Mouse (Mus musculus): ENCODE measurements at regions not wholly inside any gene's neighbourhood (a gene's known extent, or its start where the extent isn't known, plus 50 kb on each side); places are given as distances from the start of the nearest gene placed in this dataset.
A peak's percentile ranks its signal among the peaks of the same experiment; 100 is the strongest.

- DNase-seq (ENCODE audit: low read depth, low spot score): no peak
Observed at GRCm38 (mm10) chr15:70982719-70983118, 2851.6 kb upstream of the Gm6569 start.

DNA sequence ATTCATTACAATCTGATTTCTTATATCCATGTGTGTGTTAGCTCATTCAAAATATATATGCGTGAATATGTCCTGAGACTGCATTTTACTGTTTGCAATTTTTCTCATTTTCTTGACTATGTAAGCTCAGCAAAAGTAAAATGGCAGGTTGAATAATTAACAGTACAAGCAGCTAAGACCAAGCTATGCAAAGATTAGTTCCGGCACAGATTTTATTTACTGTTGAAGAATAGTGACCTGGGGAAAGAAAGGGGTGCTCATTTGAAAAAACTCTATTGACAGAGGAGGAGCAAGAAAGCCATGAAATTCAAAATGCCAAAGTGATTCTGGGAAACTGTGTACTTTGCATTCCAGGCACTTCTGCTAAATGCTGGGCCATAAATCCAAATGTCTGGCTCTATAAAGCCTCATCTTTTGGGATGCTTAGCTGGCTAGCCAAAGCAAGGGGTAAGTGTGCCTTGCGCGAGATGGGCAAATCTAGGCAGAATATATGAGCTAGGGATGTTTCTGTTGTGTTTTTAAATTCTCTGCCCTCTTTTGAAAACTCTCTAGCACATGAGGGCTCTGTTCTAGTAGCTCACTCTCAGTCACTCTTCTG, 2846.3 kb upstream of the Gm6569 start:
- DNase-seq (ENCODE audit: low read depth, low spot score): no peak

GRCm38 (mm10) chr15:70993397-70993796, 2841.0 kb upstream of the Gm6569 start:
- no peak for DNase-seq (ENCODE audit: low read depth, low spot score)

DNA sequence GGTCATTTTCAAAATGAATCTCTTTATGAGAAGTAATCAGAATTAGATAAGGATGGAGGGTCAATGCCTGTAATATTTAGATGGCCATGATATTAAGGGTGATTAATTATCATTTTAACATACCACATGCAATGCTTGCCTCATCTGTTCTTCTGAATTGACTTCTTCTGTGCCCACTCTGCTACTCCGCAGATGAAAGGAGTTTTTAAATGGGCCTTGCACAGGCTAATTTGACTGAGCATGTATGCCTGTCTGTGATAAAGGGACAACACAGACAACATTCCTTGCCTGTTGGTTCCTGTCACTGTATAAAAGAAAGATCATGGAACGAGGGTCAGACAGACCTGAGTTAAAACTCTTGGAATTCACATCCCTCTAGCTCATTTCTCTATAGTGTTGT, 2824.0 kb upstream of the Gm6569 start:
- DNase-seq (ENCODE audit: low read depth, low spot score): no peak

DNA sequence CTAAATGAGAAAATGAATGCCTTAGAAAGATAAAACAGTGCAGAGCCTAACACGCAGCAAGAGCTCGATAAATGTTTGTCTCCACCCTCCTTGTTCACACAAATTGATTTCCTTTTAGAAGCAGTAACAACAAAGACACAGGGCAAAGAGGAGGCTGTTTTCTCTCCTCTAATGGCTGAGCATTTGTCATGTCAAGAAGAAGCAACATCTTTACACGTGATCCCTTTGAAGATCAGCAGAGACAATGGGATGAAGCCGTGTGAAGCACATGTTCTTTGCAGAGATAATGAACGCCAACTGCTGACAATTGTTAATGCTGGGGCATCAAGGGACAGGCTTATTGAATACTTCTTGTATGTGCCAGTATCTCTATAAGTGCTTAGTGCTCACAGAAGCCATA, 2823.6 kb upstream of the Gm6569 start:
- DNase-seq (ENCODE audit: low read depth, low spot score): no peak

DNA sequence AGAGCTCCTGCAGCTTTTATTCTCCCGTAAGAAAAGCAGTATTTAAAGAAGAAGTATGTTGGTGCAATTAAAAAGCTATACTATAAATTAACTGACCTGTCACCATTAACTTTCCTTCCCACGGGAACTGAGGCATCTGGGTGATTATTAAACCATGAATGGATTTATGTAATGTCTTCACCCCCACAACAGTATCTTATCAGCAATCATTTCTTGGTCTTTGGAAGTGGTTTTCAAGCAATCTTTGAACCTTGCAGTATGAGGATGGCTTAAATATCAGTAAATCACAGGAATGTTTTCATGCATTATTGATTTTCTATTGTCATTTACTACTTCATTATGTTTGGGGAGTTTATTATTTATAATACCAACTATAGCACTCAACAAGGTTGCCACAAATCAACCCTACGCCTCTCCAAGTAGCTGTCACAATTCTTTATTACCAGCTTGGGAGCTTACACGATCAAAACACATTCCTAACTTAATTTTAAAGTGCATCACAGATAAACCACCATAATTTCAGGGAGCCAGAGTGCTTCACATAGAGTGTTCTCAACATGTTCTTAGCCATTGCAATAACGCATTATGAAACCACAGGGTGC, 2780.0 kb upstream of the Gm6569 start:
- no peak for DNase-seq (ENCODE audit: low read depth, low spot score)

DNA sequence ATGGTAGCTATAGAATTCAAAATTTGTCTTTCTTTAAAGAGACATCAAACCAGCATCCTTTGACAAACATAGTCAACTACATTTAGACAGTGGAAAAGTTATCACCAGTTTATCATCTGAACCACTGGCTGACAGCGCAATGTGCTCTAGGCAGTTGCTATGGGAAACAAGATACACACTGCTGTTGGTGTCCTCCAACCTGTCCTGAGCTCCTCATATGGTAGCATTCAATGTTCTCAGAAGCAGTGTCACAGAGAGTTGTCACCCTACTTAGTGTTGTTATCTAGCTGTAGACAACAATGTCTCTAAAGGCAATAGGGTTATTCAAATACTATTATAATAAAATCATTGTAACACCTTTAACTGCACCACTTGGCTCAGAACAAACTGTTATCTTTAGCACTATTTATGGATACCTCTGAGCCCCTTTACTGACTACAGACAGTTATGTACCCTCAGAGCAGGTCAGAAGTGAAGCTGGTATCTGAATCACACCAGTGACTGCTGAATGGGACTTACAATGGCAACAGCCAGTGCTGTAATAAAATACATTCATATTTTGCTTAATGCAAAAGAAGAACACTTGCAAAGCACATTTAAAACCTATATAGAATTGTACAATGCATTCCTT, 2747.9 kb upstream of the Gm6569 start:
- DNase-seq (ENCODE audit: low read depth, low spot score): no peak

DNA sequence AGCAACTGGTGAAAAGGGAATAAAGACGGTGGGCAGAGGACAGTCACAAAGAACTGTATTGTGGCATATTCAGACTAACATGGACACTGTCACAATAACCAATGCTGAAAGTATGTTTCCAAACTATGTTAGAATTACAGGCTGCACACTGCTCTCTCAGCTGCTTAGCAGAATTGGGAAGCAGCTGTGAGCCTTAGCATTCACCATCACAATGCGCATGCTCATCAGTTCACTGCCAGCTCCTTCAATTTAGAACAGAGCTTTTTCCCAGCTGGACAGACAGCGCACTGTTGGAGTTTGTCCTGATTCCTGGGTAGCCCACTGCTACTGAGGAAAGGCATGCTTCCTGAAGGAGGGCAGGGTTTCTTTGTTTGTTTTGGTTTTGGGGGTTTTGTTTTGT, 2735.2 kb upstream of the Gm6569 start:
- no peak for DNase-seq (ENCODE audit: low read depth, low spot score)

DNA sequence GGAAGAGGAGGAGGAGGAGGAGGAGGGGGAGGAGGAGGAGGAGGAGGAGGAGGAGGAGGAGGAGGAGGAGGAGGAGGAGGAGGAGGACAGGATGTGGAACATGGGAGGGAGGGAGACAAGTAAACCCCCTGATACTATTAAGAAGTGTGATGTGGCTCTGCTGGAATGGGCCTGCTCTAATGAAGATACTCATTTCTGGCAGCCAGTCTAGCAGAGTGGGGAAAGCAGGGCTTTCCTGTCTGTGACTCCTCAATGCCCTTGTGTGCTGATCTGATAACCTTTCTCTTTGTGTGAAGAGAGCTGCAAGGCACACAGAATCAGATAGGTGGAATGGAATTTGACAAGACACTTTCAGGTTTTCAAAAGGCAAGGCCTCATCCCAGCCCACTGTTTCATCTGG, 2704.6 kb upstream of the Gm6569 start:
- DNase-seq (ENCODE audit: low read depth, low spot score): no peak

DNA sequence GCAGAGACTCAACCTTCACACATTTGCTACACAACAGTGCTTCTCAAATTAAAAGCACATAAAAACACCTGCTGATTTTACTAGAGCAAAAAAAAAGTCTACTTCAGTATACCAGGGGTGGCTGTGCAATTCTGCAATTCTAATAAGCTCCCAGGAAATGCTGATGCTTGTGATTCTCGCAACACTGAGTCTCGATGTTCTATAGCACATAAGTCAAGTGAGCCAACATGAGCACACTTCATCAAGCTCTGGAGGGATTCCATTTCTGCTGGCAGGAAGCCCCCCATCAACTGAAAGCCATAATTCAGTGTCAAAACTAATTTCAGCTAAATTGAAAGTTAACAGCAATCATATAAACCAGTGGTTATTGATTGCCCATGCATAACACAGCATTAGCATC, 2676.7 kb upstream of the Gm6569 start:
- no peak for DNase-seq (ENCODE audit: low read depth, low spot score)

GRCm38 (mm10) chr15:71162097-71162496, 2672.3 kb upstream of the Gm6569 start:
- no peak for DNase-seq (ENCODE audit: low read depth, low spot score)

DNA sequence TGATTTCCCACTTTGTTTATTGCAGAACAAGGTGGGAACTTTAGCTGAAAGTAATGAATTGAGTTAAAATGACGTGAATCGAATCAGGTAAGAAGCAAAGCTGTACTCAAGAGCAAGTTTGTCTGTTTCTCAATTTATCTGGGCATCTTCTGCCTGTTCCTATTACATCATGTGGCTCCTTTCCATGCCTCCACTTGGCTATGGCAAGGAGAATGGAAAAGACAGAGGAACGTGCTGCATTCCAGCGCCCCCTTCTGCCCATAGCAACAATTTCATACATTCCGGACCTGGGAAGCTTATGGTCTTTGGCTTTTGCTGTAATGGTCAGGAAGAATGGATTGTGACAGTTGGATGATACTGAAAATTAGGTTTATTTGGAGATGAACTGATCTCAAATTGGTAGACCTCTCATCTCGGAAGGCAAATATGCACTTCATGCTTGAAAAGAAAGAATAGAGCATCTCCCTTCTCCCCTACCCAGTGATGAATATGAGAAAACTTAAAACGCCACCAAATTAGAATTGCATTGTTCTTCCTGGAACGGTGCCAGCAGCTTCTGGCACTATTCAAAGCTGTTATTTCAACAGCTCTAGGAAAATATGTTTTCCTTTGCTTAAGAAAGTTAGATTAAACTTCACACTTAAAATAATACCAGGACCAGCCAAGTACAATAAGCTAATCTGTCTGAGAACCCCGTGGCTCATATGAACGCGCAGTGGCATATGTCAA, 2639.2 kb upstream of the Gm6569 start:
- DNase-seq (ENCODE audit: low read depth, low spot score): no peak

- DNase-seq (ENCODE audit: low read depth, low spot score): peak; percentile 0
Observed at GRCm38 (mm10) chr15:71240647-71241351, 2593.6 kb upstream of the Gm6569 start.

GRCm38 (mm10) chr15:71243539-71243938, 2590.8 kb upstream of the Gm6569 start:
- DNase-seq (ENCODE audit: low read depth, low spot score): no peak

- DNase-seq (ENCODE audit: low read depth, low spot score): no peak
Observed at GRCm38 (mm10) chr15:71275876-71276565, 2558.3 kb upstream of the Gm6569 start.

- no peak for DNase-seq (ENCODE audit: low read depth, low spot score)
Observed at GRCm38 (mm10) chr15:71276566-71276912, 2557.8 kb upstream of the Gm6569 start.

DNA sequence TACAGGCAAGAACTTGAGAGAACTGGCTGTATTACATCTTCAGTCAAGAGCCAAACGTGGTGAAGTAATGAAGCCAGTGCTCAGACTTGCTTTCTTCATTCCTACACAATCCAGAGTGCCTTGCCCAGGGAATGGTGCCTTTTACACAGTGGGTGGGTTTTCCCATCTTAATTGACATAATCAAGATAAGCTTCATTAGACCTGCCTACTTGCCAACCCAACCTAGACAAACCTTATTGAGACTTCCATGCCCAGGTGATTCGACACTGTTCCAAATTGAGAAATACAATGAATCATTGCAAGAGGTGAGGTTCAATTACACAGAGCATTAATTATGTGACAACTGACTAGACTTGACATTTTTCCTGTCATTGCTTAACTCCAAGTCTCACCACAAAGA, 2557.0 kb upstream of the Gm6569 start:
- DNase-seq (ENCODE audit: low read depth, low spot score): no peak

DNA sequence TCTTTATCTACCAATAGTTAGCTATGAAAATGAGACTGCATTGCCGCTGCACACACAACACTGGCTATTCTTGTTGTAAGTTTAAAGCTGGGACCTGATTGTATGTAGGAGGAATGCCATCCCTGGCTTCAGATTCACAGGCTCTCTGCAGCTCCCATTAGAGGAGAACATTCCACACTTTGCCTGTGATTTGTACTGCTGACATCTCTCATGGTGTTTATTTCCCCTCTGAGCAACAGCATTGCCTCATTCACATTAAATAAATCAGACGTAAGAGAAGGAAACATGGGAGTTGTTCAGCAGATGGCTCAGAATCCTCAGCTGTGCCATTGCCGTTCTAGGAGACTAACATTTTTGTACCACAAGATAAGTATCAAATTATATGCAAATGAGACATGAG, 2550.6 kb upstream of the Gm6569 start:
- DNase-seq (ENCODE audit: low read depth, low spot score): no peak

GRCm38 (mm10) chr15:71302541-71302940, 2531.8 kb upstream of the Gm6569 start:
- DNase-seq (ENCODE audit: low read depth, low spot score): no peak

- DNase-seq (ENCODE audit: low read depth, low spot score): peak; percentile 1
Observed at GRCm38 (mm10) chr15:71310230-71310629, 2524.1 kb upstream of the Gm6569 start.

DNA sequence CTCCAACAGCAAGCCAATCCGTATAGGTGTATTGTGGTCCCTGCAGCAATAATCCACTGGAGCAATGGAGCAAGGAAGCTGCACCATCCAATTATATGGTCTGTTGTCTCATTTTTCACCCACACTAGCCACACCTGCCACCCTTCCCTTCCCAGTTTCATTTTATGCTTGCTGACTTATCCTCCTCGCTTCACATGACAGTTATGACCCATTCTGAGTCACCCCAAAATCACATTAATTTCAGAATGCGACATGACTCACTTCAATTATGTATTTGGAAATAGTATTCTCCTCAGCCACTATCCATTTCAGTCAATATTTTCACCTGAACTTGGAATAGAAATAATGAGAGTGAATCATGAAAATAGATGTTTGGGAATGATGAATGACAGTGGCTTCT, 2507.8 kb upstream of the Gm6569 start:
- DNase-seq (ENCODE audit: low read depth, low spot score): no peak

All from CD4-positive, CD25-positive, alpha-beta regulatory T cell, adult 2 months (primary cell).